Mouse (Mus musculus) thymus, postnatal 14 days (tissue): ENCODE results near the gene Socs1.
"Not testable (repeated sequence)": the region's sequence is repeated elsewhere in the genome, so short reads cannot be mapped to it uniquely, and the experiment has no call there.

Source experiments
- DNase-seq: peaks from one replicate; pipeline ENCODE4 v3.0.0; 2021

Socs1 gene

DNA sequence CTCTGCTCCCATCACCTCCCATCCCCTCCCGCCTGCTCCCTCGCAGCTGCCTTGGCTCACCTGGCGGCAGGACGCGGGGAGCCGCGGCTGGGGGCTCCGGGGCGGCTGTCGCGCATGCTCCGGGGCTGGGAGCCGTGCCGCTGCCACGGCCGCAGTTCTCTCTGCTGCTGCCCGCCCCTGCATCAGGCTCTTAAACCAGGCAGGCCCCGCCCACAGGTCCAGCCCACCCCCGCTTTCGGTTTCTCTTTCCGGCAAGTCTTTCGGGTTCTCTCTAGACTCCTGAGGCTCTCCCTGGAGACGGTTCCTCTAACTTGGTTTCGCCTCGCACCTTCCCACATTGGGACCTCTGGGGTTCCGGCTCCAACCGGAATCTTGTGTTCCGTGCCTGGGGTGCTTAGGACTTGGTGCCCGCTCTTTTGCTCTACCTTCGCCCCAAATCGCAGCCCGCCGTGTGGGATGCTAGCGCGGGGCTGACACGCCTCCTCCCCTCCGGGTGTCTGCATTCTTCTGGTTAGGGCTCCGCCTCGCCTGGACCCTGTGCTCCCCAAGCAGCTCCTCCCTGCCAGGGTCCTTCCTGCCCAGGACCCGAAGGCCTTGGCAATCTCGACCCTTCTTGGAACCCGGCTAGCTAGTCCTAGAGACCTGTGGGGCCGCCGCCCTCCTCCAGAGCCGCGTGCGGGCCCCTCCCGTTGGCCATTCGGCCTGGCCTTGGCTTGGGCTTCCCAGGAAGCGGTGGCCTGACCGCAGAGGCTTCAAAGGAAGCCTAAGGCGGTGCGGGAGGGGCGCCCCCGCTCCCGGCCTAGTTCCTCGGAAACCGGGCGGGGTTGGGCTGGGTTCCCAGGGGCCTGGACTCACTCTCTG, at the start of gene Socs1:
Socs1 (minus strand) TSS at position 166 of the 861 bp plus-strand sequence.
- DNase-seq, result peak; percentile 97

DNA sequence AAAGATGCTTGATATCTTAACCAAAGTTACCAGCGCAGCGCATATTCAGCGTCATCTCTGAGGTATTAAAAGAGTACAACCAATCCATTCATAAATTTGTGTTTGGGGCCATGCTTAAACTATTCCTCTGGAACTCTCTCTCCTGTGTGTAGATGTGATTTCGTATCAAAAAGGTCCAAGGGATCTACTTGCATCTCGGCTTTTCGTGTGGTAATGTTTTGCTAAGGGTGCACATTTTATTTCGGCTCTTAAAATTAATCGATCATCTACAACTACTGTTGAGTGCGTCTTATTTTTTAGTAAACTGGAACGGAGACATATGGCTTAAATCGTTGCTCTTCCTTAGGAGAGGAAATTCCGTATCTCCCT, 49.2 kb upstream of the Socs1 start:
- no peak for DNase-seq

DNA sequence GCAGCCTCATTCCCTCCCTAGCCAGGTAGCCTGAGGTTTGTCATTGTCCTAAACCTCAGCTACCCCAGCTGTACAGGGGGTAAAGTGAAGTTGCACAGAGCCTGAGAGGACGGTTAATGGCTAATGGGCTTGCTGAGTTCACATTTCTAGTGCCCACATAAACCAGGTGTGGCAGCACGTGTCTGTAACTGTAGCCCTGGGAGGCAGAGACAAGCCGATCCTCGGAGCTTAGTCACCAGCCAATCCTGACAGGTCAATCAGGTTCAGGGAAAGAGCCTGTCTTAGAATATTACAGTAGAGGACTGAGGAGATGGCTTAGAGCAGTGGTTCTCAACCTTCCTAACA, 43.1 kb upstream of the Socs1 start:
- DNase-seq, result peak; percentile 47

DNA sequence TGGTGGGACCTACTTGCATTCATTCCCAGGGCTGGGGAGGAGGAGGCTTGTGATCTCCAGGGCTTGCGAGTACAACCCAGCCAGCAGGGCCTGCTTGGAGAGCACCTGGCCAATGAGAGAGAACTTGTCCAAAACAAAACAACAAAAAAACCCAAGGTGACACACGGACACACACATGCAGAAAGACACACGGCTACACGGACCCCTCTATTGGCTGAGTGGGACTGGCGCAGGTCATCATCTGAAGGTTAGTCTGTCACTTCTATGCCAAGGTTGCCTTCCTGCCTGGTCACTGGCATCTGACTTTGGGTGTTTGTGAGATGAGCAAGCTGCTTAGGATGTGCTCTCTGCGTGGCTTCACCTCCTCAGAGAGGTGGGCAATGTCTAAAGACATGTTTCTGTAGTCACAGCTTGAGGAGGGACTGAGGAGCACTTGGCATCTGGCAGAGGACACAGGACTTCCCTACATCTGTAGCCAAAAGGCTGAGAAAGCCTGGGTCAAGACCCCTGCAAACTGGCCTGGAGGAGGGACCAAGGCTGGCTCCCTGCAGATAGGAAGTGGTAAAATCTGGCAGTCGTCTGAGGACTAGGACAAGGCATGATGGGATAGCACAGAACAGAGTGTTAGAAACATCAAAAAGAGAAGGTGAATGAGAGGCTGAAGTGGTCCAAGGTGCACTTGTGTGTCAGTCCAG, 42.6 kb upstream of the Socs1 start:
- peak; percentile 57 for DNase-seq

DNA sequence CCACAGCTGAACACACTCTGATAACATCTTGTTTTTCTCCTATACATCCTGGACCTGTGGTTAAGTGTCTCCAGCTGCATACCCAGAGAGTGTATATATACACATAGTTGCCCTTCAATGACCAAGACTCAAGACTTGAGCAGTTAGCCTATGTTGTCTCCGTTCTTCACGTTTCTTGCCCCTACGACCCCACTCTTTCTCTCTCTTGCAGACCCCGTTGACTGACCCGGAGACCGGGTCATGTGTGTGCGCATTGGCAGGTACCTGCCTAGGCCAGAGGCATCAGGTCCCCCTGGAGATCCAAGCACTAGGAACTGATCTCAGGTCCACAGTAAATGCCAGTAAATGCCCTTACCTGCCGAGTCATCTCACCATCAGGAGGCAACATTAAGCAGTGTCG, 41.9 kb upstream of the Socs1 start:
- peak; percentile 50 for DNase-seq

DNA sequence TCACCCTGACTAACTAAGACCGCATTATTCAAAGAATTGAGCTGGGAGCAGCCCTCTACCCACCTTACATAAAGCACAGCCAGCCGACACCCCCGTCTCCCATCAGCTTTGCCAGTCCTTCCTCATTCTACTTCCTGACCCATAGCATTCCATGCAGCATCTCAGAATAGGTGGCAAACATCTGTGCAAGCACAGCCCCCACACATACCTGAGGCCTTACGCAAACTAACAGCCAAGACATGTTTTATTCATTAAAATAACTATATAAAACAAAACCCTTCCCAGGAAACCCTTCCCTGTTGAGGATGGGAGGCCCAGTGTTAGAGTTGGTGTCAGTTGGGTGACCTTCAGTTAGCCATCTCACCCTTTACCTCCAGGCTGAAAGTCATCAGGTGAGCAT, 40.5 kb upstream of the Socs1 start:
- DNase-seq, result no peak

DNA sequence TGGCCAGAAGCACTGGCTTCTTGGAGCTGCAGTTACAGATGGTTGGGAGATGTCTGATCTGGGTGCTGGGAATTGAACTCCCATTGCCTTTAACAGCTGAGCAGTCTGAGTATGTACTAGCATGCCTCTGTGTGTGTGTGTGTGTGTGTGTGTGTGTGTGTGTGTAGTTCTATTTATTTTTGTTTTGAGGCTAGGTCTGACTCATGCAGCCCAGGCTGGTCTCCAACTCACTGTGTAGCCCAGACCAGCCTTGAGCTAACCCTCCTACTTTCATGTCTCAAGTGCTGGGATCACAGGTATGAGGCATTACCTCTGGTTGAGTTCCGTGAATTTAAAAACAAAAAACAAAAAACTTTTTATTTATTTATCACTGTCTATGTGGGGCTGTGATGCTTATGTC, 39.2 kb upstream of the Socs1 start:
- DNase-seq, result no peak

DNA sequence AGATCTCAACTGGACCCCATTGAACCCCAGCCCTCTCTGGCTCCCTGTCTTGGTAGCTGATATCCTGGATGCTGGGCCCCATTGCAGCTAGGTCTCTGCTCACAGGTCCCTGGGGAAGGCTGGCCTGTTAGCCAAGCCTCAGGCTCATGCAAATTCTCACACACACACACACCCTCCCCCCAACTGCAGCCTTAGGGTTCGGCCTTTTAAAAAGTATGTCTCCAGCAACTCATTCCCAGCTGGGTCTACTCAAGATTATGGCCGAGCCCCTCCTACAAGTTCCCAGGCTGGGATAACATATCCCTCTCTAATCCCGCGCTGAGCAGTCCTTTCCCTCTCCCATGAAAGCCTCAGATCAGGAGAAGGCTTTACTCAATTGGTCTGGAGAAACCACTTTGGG, 36.1 kb upstream of the Socs1 start:
- no peak for DNase-seq

DNA sequence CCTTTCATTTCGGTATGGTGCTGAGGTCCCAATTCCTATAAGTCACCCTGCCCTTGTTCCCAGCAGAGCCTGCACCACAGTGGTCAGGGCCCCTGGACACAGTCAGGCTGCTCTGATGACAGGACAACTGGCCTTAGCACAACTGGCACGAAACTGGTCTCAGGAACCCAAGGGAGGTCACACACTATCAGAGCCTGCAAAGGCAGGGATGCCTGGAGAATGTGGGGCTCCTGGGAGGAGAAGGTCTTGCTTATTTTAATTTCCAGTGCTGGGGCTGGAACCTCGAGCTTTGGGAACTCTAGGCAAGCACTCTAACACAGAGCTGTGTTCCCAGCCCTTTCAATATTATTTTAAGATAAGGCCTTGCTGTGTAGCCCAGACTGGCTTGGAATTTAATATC, 34.6 kb upstream of the Socs1 start:
- no peak for DNase-seq

DNA sequence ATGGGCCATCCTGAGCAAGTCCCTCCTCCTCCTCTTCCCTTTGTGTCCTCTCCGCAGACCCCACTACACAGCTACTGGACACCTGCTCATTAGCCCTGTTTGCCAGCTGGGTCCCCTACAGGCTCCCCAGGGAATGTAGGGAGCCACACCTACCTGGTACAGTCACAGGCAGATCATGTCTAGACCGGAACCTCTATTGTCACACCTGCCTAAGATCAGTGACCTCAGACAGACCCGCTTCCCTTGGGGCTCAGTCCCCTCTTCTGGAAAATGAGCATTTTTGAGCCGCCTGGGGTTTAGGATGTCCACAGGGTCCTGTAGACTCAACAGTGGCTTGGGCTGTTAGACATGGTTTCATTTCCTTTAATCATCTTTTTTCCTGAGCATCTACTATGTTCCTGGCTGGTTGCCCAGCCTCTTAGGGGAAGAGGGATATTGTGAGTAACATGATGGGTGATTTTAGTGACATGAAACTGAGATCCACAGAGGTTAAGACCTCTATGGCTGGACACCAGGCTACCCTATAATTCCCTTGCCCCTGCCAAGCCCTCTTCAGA, 33.3 kb upstream of the Socs1 start:
- no peak for DNase-seq

DNA sequence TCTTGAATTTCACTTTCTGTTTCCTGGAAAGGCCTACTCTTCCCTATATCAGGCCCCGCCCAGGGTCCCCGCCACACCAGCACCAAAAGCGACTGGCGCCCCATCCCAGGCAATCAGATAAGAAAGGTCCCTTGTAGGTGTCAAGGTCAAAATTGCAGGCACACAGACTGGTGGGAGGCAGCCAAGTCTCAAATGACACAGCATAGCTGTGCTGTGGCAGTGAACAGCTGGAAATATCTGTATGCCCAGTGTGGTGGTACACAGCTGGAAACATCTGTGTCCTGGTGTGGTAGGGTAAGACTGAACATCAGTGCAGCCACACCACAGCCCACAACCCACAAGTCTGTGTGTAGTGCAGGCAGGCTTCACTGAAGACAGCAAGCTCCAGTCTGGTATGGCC, 29.5 kb upstream of the Socs1 start:
- peak; percentile 43 for DNase-seq

DNA sequence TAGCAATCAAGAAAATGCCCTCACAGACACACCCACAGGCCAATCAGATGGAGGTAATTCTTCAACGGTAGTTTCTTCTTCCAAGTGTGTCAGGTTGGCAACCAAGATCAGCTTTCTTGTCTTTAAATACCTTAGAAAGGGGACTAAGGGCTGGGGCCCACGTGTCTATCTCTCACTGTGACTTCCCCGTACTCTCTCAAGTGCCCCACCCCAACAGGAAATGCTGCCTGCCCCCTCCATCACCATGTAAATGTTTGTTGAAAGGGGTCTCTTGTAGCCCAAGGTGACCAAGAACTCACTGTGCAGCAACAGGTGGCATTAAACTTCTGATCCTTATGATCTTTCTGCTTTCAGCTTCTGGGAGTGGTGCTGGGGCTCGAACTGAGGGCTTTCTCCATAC, 28.4 kb upstream of the Socs1 start:
- DNase-seq, result peak; percentile 52

DNA sequence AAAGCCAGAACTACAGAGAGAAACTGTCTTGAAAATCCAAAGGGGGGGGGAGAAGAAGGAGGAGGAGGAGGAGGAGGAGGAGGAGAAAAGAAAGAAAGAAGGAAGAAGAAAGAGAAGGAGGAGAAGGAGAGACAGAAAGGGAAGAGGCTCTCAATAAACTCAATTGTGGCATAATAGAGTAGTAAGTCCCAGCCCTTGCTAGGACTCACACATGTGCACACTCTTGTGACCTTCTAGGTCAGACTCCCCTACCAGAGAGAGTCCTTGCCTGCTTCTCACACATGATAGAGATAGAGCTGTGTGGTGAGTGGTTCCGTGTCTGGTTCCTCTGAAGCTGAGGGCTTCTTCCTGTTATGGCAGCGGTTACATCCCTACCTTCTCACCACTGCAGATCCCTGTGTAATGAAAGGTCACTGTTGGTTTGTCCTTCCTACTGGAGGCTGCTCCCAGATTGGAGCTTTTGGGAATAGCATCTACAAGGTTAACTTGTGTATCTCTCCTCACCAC, 27.6 kb upstream of the Socs1 start, which contains the start of gene Gm11172:
Gm11172 (plus strand) TSS at position 51 of the 507 bp plus-strand sequence.
- DNase-seq, result peak; percentile 39

DNA sequence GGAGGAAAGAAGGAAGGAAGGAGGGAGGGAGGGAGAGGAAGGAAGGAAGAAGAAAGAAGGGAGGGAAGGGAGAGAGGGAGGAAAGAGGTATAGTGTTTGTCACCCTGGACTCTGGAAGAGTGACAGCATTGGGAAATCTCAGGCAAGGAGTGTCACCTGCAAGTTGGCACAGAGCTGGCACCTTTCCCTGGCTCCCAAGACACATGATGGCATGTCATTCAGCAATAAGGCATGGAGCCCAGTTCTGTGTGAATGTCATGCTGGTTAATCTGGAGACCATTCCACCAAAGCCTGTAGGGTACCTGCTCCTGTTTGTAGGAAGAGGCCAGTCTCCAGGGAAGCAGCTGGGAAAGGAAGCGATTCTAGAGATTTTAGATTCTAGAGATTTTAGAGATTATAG, 25.0 kb upstream of the Socs1 start:
- DNase-seq, result no peak

DNA sequence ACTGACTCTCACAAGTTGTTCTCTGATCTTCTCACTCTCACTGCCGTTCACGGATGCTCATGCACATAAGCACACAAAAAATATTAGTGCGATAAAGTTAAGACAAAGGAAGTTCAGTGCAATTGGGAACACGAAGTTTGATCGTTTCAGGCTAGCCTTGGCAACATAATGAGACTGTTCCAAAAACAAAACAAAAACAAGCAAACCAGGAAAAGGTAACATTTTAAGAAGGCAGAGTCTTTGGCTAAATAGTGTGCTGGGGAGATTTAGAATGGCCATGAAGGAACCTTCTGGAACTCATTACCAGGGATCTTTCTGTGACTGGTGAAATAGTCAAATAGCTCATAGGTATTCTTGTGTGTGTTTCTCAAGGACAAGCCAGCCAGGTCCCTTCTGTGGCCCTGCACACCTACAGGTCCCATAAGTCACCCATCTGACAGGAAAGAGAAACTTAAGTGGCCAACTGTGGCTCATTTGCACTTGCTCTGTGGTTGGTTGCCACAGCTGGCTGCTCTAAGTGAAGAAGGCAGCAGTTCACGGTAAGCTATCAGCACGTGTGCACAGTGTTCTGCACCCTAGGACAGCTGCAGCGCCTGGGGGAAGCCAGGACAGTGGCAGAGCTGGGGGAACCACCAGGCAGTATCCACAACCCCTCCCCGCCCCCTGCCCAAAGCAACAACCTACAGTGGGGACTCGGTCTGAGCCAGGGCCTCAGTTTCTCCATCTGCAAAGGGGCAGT, 20.6 kb upstream of the Socs1 start, which contains the start of gene Prm1:
Prm1 (minus strand) TSS at position 51 of the 739 bp plus-strand sequence.
- DNase-seq, result peak; percentile 84

DNA sequence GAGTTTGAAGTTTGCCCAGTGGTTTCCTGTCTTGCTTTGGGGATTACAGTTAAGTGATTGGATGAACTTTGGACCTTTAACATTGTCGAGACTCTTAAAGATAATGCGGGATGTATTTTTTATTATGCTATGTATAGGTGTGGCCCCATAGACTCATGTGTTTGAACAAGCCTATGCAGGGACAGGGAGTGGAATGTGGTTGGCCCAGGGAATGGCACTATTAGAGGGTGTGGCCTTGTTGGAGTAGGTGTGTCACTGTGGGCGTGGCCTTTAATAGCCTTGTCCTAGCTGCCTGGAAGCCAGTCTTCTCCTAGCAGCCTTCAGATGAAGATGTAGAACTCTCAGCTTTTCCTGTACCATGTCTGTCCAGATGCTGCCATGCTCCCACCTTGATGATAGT, 17.1 kb upstream of the Socs1 start:
- DNase-seq, result not testable (repeated sequence)

DNA sequence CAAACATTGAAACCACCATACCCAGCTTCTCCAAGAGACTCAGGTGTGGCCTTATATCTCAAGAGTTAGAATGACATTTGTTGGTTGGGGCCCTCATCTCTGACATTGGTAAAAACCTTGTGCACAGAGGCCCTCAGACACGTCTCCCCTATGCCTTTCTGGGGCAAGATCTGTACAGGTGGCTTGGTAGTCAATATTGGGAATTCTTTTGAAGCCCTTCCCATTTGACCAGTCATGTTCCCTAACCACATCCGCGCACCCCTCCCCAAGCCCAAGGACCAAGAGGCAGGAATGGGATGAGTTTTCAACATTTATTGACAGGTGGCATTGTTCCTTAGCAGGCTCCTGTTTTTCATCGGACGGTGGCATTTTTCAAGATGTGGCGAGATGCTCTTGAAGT, 10.7 kb upstream of the Socs1 start, which contains the start of gene Prm2:
Prm2 (minus strand) TSS at position 101 of the 400 bp plus-strand sequence.
- DNase-seq, result no peak

DNA sequence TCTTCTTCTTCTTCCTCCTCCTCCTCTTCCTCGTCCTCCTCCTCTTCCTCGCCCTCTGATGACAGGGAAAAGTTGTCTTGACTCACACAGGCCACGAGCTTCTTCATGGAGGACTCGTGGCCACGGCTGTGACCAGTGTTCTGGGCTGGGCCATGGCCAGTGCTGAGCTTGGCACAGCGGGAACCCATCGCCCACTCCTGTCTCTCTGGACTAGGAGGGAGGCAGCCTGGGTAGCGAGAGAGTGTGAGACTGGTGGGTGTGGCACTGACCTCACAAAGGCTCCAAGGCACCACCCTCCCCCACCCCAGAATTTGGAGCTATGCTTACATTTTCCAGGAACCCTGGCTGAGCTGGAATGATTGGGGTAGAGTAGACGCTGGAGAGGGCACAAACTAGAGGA, 5.4 kb upstream of the Socs1 start, which contains the start of gene Prm3:
Prm3 (minus strand) TSS at position 213 of the 400 bp plus-strand sequence.
- DNase-seq, result no peak

DNA sequence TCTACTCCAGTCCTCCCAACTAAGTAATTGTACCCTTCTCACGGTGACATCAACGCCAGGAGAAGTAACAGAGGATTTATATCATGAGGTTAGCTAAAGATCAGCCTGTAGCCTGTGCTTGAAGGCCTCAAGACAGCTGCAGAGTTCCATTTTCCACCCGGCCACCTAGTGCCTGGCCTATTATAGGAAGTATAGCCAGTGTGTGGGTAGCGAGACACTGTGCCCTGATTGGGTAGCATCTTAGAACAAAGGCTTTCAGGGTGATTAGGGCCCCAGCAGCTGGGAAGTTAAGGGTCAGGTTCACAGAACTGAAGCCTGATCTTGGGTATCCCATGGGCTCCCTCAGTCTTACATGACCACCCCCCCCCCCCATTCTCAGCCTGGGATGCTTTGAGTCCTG, 3.5 kb upstream of the Socs1 start:
- DNase-seq, result no peak

DNA sequence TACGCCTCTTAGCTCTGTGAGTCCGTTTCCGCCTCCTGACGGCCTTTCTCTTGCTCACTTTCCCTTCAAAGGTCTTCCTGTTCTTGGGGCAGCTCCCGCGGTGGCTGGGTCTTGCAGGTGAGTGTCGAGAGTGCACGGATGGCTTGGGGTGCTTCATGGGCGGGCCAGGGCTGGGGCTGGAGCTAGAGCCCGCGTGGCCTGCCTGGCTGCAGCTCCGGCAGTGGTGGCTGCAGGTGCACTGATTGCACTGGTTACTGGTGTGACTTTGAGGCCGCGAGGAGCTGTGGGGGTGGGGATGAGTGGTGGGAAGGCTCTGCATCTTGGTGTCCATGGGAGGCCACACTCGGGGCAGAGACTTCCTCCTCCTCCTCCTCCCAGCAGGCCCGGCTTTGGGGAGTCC, 2.9 kb upstream of the Socs1 start, which contains the start of gene Tnp2:
Tnp2 (minus strand) TSS at position 390 of the 400 bp plus-strand sequence.
- peak; percentile 72 for DNase-seq

DNA sequence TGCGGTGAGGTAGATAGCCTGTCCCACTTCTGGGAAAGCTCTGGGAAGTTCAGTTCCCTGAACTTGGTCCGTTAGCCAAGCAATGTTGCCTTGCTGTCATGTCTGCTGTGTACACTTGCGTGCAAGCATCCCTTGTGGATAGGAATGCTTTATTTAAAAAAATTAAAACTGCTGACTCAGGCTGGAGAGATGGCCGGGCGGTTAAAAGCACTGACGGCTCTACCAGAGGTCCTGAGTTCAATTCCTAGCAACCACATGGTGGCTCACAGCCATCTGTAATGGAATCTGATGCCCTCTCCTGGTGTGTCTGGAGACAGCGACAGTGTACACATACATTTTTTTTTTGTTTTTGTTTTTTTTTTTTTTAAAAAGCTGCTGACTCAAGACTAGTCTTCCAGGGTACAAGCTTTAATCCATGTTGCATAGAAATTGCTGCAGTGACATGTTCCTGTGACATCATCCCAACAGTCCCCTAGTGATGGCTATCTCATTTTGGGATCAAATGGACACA, 2.3 kb upstream of the Socs1 start:
- DNase-seq, result no peak

DNA sequence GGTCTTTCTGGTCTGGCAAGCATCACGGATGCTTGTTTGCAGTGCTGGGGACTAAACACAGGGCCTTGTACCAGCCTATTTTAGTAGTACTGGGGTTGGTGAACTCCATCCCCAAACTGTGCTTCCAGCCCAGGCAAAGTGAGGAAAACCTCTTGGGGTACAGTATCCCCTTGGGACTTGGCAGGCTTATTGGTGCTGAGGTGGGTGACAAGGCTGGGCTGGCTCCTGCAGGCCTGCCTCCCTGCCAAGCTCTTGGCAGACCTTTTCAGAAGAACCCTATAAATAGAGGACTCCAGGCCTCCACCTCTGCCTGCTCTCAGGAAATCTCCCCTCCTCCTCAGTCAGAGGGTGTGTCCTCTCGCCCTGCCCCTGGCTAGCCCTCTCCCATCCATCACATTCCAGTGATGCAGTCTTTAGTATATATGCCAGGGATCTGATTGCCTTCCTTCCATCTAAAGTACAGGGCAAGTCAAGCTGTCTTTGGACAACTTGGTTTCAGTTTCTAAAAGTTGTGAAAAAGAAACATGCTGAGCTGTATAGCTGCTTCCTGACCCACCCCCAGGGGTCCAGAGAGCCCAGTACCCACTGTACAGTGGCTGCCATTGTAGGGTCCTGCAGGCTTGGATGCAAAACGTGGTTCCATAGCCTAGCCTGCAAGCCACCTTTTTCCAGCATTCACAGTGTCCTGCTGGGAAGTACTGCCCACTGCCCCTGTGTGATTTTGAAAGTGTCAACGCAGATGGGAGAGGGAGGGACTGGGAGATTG, 1.6 kb upstream of the Socs1 start:
- peak; percentile 36 for DNase-seq
